Mouse (Mus musculus): Measurements from ENCODE around the gene Hat1. TPM values are rescaled to one million over a fixed set of nuclear protein-coding genes. Genes with fewer than 3 reads are reported as not detected.
A peak's percentile ranks its signal among the peaks of the same experiment; 100 is the strongest.

Gene Hat1
- polyA plus RNA-seq, 1 experiment from 2014 or later = 75.3 TPM

GRCm38 (mm10) chr2:71453161-71453916 is 64.6 kb downstream of the Hat1 start, which contains the start of gene Metap1d:
Gene Metap1d, plus strand, starts transcription at chr2:71453276.
- under 1% methylated on average over 61 of the region's 61 CpGs for WGBS
- peak within 1 kb of the TSS; percentile 66 for H3K4me3 ChIP-seq (replicated peaks)
- H3K27me3 ChIP-seq = peaks cover 24% of the 10 kb centered on the region
- 0 out of 2 replicates have a peak, but pooled peaks cover 5% of the 10 kb centered on the region for H3K4me1 ChIP-seq (replicated peaks)
- peak within 1 kb of the TSS; percentile 48 for H3K27ac ChIP-seq
- no peaks in the 10 kb centered on the region for H3K36me3 ChIP-seq
- peak within 1 kb of the TSS; percentile 81 for H3K4me2 ChIP-seq (replicated peaks)
- ATAC-seq = peak; percentile 98
- H3K9me3 ChIP-seq = no peaks in the 10 kb centered on the region
- peak within 1 kb of the TSS; percentile 55 for H3K9ac ChIP-seq (replicated peaks)

GRCm38 (mm10) chr2:71453917-71454260 is 65.1 kb downstream of the Hat1 start:
- Histone ChIP-seq H3K4me1 (replicated peaks) (0 out of 2 replicates have a peak, but pooled peaks cover 5% of the 10 kb centered on the region), H3K9ac (replicated peaks) (peak overlapping the region; percentile 55; the same call in 1 of the 2 replicates)
- no peak for ATAC-seq

DNA sequence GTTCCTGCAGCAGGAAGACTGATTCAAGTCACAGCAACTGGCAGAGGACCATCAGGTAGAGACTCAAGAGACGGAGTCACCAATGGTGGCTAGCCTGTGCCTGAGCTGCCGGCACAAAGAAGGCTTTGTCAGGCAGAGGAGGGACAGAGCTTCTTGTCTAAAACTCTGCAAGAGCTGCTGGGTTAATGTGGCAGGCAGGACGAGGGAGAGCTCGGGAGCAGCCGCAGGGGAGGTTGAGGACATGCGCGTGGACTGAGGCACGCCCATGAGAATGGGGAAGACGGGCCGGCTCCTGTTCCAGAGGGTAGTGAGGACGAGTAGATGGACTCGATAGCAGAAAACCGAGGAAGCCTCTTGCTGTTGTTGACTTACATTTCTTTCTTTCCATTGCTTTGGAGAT is 69.9 kb downstream of the Hat1 start:
- 60% methylated on average over 13 of the region's 13 CpGs for WGBS
- H3K4me2 ChIP-seq (replicated peaks) = no peak overlapping the region
- 0 out of 2 replicates have a peak, but pooled peaks cover 5% of the 10 kb centered on the region for H3K4me1 ChIP-seq (replicated peaks)
- no peaks in the 10 kb centered on the region for H3K36me3 ChIP-seq
- peaks cover 3% of the 10 kb centered on the region; the same call in 1 of the 2 replicates for H3K27me3 ChIP-seq
- no peak overlapping the region for H3K4me3 ChIP-seq (replicated peaks)
- H3K9ac ChIP-seq (replicated peaks) = no peak overlapping the region
- H3K9me3 ChIP-seq = no peaks in the 10 kb centered on the region
- no peak overlapping the region for H3K27ac ChIP-seq
- no peak for ATAC-seq

More at GRCm38 (mm10) chr2:71453917-71454260, 65.1 kb downstream of the Hat1 start:
- peak overlapping the region; percentile 66 for H3K4me3 ChIP-seq (replicated peaks)
- no peaks in the 10 kb centered on the region for H3K36me3 ChIP-seq
- no peaks in the 10 kb centered on the region for H3K9me3 ChIP-seq
- H3K4me2 ChIP-seq (replicated peaks) = peak overlapping the region; percentile 81
- no peak overlapping the region for H3K27ac ChIP-seq
- H3K27me3 ChIP-seq = peaks cover 22% of the 10 kb centered on the region
- WGBS = 48% methylated on average over 4 of the region's 4 CpGs

DNA sequence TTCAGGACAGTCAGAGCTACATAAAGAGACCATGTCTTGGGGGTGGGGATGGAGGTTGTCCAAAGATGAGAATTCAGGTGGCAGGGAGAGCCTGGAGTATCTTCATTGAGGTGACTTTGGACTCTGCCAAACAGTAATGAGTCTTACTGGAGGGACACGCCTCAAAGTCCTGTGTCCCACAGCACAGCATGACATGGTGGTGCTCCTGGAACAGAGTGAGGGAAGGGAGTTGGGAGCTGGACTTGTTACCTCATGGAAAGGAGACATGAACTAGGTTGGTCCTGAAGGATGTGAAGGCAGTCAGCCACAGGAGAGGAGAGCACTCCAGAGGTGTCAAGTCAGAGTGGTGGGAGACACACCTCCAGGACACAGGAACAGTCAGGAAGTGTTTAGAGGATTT is 70.9 kb downstream of the Hat1 start:
- H3K4me2 ChIP-seq (replicated peaks) = no peak overlapping the region
- H3K27ac ChIP-seq = no peak overlapping the region
- H3K4me1 ChIP-seq (replicated peaks) = no peaks in the 10 kb centered on the region
- H3K36me3 ChIP-seq = no peaks in the 10 kb centered on the region
- no peak overlapping the region for H3K4me3 ChIP-seq (replicated peaks)
- peaks cover 3% of the 10 kb centered on the region; the same call in 1 of the 2 replicates for H3K27me3 ChIP-seq
- ATAC-seq = no peak
- no peaks in the 10 kb centered on the region for H3K9me3 ChIP-seq
- 88% methylated on average over 1 of the region's 1 CpGs for WGBS
- no peak overlapping the region for H3K9ac ChIP-seq (replicated peaks)

DNA sequence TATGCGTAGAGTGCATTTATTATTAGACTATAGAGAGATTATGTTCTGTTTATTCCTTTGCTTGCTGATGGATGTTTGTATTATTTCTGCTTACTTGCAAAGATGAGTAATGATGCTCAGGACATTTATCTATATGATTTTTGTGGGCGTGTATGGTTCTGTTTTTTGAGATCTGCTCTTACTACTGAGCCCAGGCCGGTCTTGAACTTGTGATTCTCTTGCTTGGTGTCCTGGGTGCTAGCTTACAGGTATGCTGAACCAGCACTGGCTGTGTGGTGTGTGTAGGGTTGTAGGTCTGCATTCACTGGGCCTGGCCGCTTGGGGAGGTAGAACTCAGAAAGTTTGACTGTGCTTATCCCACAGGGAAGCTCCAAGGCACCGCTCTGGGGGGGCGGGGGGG is 72.4 kb downstream of the Hat1 start:
- Histone ChIP-seq H3K9ac (replicated peaks) (no peak overlapping the region), H3K27ac (no peak overlapping the region), H3K9me3 (no peaks in the 10 kb centered on the region), H3K4me2 (replicated peaks) (no peak overlapping the region), H3K4me1 (replicated peaks) (peaks cover 3% of the 10 kb centered on the region; the same call in 1 of the 2 replicates), H3K36me3 (no peaks in the 10 kb centered on the region), H3K4me3 (replicated peaks) (no peak overlapping the region), H3K27me3 (no peaks in the 10 kb centered on the region)
- no peak for ATAC-seq
- 72% methylated on average over 6 of the region's 6 CpGs for WGBS

GRCm38 (mm10) chr2:71461589-71461988 is 72.8 kb downstream of the Hat1 start:
- ATAC-seq = no peak
- 68% methylated on average over 7 of the region's 7 CpGs for WGBS
- H3K9me3 ChIP-seq = no peaks in the 10 kb centered on the region
- H3K9ac ChIP-seq (replicated peaks) = no peak overlapping the region
- no peak overlapping the region for H3K27ac ChIP-seq
- H3K4me3 ChIP-seq (replicated peaks) = no peak overlapping the region
- peaks cover 8% of the 10 kb centered on the region; the same call in 1 of the 2 replicates for H3K4me1 ChIP-seq (replicated peaks)
- H3K4me2 ChIP-seq (replicated peaks) = no peak overlapping the region
- H3K36me3 ChIP-seq = no peaks in the 10 kb centered on the region
- H3K27me3 ChIP-seq = no peaks in the 10 kb centered on the region

GRCm38 (mm10) chr2:71462066-71462465 is 73.3 kb downstream of the Hat1 start:
- Histone ChIP-seq H3K27ac (no peak overlapping the region), H3K4me1 (replicated peaks) (peaks cover 9% of the 10 kb centered on the region; the same call in 1 of the 2 replicates), H3K9ac (replicated peaks) (no peak overlapping the region), H3K4me2 (replicated peaks) (no peak overlapping the region), H3K36me3 (no peaks in the 10 kb centered on the region), H3K9me3 (no peaks in the 10 kb centered on the region), H3K4me3 (replicated peaks) (no peak overlapping the region), H3K27me3 (no peaks in the 10 kb centered on the region)
- no peak for ATAC-seq
- 88% methylated on average over 4 of the region's 4 CpGs for WGBS

- no peak for ATAC-seq
- Histone ChIP-seq H3K27ac (no peak overlapping the region), H3K4me3 (replicated peaks) (no peak overlapping the region), H3K27me3 (no peaks in the 10 kb centered on the region), H3K36me3 (no peaks in the 10 kb centered on the region), H3K4me2 (replicated peaks) (no peak overlapping the region), H3K9ac (replicated peaks) (no peak overlapping the region), H3K4me1 (replicated peaks) (peaks cover 9% of the 10 kb centered on the region; the same call in 1 of the 2 replicates), H3K9me3 (no peaks in the 10 kb centered on the region)
- WGBS = 78% methylated on average over 3 of the region's 3 CpGs
Observed at GRCm38 (mm10) chr2:71462553-71462952, 73.8 kb downstream of the Hat1 start.

DNA sequence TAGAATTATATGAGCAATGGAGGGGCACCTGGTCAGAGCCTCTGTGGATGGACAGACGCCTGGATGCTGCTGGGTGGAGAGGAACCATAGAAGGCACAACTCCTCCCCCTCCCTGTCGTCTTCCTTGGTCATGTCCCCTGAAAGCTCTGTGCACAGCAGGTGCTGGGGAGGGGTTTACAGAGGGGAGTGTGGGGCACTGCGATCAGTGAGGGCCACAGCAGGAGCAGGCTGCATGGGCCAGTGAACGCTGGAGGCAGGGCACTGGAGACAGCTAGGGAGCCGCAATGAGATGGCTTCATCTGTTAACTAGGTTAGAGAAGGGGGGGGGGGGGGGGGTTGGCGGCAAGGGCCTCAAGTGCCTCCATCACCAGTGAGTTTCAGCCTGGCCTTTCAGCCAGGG is 77.3 kb downstream of the Hat1 start:
- Histone ChIP-seq H3K9me3 (no peaks in the 10 kb centered on the region), H3K4me1 (replicated peaks) (peaks cover 9% of the 10 kb centered on the region; the same call in 1 of the 2 replicates), H3K27ac (no peak overlapping the region), H3K4me2 (replicated peaks) (no peak overlapping the region), H3K27me3 (no peaks in the 10 kb centered on the region), H3K9ac (replicated peaks) (no peak overlapping the region), H3K4me3 (replicated peaks) (no peak overlapping the region), H3K36me3 (no peaks in the 10 kb centered on the region)
- whole genome bisulfite sequencing = 12% methylated on average over 5 of the region's 6 CpGs
- no peak for ATAC-seq

DNA sequence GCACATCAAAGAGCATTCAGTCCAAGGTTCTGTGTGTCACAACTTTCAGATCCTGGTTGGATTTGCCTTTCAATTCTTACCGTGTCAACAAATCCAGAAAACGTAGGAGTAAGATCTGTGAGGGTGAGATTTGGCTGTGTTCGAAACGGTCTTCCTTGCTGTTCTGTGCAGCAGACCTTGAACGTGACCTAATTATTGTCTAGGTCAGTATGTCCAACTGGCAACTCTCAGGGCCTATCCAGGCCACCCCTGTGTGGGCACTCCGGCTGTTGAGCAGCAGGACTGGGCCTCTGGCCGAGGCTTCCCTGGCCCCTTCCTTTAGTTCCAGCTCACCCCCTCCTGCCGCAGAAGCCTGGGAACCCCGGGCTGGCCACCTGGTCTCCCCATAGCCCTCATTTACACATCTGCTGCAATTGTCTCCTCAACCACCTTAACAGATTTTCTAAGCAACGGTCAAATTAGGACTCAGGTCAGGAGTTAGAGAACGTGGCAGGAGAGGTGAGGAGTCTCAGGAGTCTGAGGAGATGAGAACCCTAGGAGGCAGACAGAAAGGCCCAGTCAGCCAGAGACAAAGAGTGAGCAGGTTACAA is 78.2 kb downstream of the Hat1 start:
- no peaks in the 10 kb centered on the region for H3K36me3 ChIP-seq
- H3K9ac ChIP-seq (replicated peaks) = no peak overlapping the region
- H3K27ac ChIP-seq = no peak overlapping the region
- ATAC-seq = no peak
- no peaks in the 10 kb centered on the region for H3K9me3 ChIP-seq
- peaks cover 9% of the 10 kb centered on the region; the same call in 1 of the 2 replicates for H3K4me1 ChIP-seq (replicated peaks)
- H3K4me2 ChIP-seq (replicated peaks) = no peak overlapping the region
- 55% methylated on average over 11 of the region's 11 CpGs for WGBS
- no peaks in the 10 kb centered on the region for H3K27me3 ChIP-seq
- H3K4me3 ChIP-seq (replicated peaks) = no peak overlapping the region

GRCm38 (mm10) chr2:71471094-71471493 is 82.3 kb downstream of the Hat1 start:
- WGBS = 88% methylated on average over 6 of the region's 6 CpGs
- no peaks in the 10 kb centered on the region for H3K36me3 ChIP-seq
- H3K4me3 ChIP-seq (replicated peaks) = no peak overlapping the region
- no peaks in the 10 kb centered on the region for H3K9me3 ChIP-seq
- no peak overlapping the region for H3K4me2 ChIP-seq (replicated peaks)
- no peak overlapping the region for H3K27ac ChIP-seq
- ATAC-seq = no peak
- no peaks in the 10 kb centered on the region for H3K27me3 ChIP-seq
- peaks cover 6% of the 10 kb centered on the region; the same call in 1 of the 2 replicates for H3K4me1 ChIP-seq (replicated peaks)
- no peak overlapping the region for H3K9ac ChIP-seq (replicated peaks)

- Histone ChIP-seq H3K9ac (replicated peaks) (no peak overlapping the region), H3K27ac (no peak overlapping the region), H3K4me3 (replicated peaks) (no peak overlapping the region), H3K4me1 (replicated peaks) (no peaks in the 10 kb centered on the region), H3K27me3 (no peaks in the 10 kb centered on the region), H3K9me3 (no peaks in the 10 kb centered on the region), H3K36me3 (no peaks in the 10 kb centered on the region), H3K4me2 (replicated peaks) (no peak overlapping the region)
- no peak for ATAC-seq
- WGBS = 72% methylated on average over 7 of the region's 7 CpGs
Observed at GRCm38 (mm10) chr2:71473830-71474229, 85.1 kb downstream of the Hat1 start.

Data from midbrain, embryonic 13.5 days (tissue).